In the genomic region with DNA sequence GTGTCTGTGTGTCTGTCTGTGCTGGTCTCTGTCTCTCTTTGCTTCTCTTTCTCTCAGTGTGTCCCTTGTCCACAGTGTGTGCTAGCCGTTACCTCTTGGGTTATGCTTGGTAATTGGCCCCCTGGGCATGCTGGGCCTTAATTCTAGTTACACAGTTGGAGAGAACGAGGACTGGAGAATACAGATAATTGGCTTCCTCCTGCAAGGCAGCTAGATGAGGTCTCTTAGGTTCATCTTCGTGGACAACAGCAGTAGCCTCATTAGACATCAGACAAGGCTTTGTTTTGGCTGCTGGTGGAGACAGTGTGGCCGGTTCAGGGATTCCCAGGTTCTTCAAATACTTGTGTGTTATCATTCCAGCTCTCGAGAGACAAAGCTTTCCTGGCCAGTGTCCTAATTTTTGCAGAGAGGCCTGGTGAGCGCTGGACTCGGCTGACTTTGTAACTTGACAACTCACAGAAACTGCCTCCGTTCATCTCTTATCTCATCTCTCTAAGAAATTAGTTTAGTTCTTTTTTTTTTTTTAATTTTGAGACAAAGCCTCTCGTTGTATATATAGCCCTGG, we compare ENCODE assay signal across 28 mouse cellular contexts. TPM values are rescaled to one million over a fixed set of nuclear protein-coding genes. Genes with fewer than 3 reads are reported as not detected.
A peak's percentile ranks its signal among the peaks of the same experiment; 100 is the strongest.
DNase-seq lines count a peak whose midpoint lies in the region; ATAC-seq and TF ChIP-seq lines count a peak whose summit lies in the region.
"Had no signal": no experiment of that assay in that cellular context is flagged by ENCODE, and none has a peak within 500 bp of the region (broad histone marks: within the 10 kb centered on the region; RNA-seq: fewer than 3 reads in every experiment).

No protein-coding gene starts in this region.

- no peaks in the 10 kb centered on the region for H3K27me3 ChIP-seq in heart, embryonic 10.5 days (ENCODE audit: insufficient read depth, poor library complexity, severe bottlenecking)
- H3K27me3 ChIP-seq in heart, embryonic 12.5 days (replicated peaks) = peaks cover 4% of the 10 kb centered on the region; the same call in 1 of the 2 replicates
- no peaks in the 10 kb centered on the region for H3K27me3 ChIP-seq in kidney, adult 2 months (replicated peaks; ENCODE audit: control insufficient read depth, insufficient read depth, low read length)
- no peaks in the 10 kb centered on the region for H3K27me3 ChIP-seq in midbrain, embryonic 13.5 days
- H3K27me3 ChIP-seq: hindbrain, embryonic 12.5 days; neural tube, embryonic 12.5 days had no signal

- H3K4me3 ChIP-seq in heart, embryonic 10.5 days = no peak overlapping the region
- H3K4me3 ChIP-seq in heart, embryonic 12.5 days = no peak overlapping the region
- H3K4me3 ChIP-seq in kidney, adult 2 months (ENCODE audit: insufficient read depth, low read depth, low read length) = no peak overlapping the region
- H3K4me3 ChIP-seq in midbrain, embryonic 13.5 days (replicated peaks) = no peak overlapping the region
- H3K4me3 ChIP-seq: heart, embryonic 15.5 days; hindbrain, embryonic 12.5 days; layer of hippocampus, adult 2 months; liver, embryonic 12.5 days; myocyte; neural tube, embryonic 12.5 days had no signal

- H3K9me3 ChIP-seq in heart, embryonic 10.5 days = no peaks in the 10 kb centered on the region
- no peaks in the 10 kb centered on the region for H3K9me3 ChIP-seq in heart, embryonic 12.5 days (replicated peaks)
- no peaks in the 10 kb centered on the region for H3K9me3 ChIP-seq in midbrain, embryonic 13.5 days
- H3K9me3 ChIP-seq: heart, embryonic 15.5 days; hindbrain, embryonic 12.5 days; liver, embryonic 12.5 days; neural tube, embryonic 12.5 days had no signal

- no peaks in the 10 kb centered on the region for H3K36me3 ChIP-seq in heart, embryonic 10.5 days
- H3K36me3 ChIP-seq in heart, embryonic 12.5 days = no peaks in the 10 kb centered on the region
- H3K36me3 ChIP-seq in kidney, adult 2 months (ENCODE audit: control insufficient read depth, insufficient read depth, low read length) = no peaks in the 10 kb centered on the region
- H3K36me3 ChIP-seq in midbrain, embryonic 13.5 days = no peaks in the 10 kb centered on the region
- H3K36me3 ChIP-seq: heart, embryonic 15.5 days; hindbrain, embryonic 12.5 days; liver, embryonic 12.5 days; neural tube, embryonic 12.5 days had no signal

- WGBS in heart, embryonic 10.5 days = 26% methylated on average over 9 of the region's 9 CpGs
- 23% methylated on average over 9 of the region's 9 CpGs for WGBS in heart, embryonic 12.5 days
- WGBS in kidney, adult 2 months = 79% methylated on average over 9 of the region's 9 CpGs
- 60% methylated on average over 9 of the region's 9 CpGs for WGBS in midbrain, embryonic 13.5 days

- intact Hi-C loops in heart, postnatal 10 days (cut with DNase I) = no loop called here

- DNase-seq in heart, embryonic 10.5 days (ENCODE audit: low spot score) = peak; percentile 52
- DNase-seq in MN1 (ENCODE audit: low spot score) = peak; percentile 63
- DNase-seq in brain, adult 2 months (ENCODE audit: low read depth, low spot score) = peak; percentile 25
- DNase-seq in heart, postnatal 10 days = peak; percentile 36 to 41
- DNase-seq in kidney, adult 8-10 months = no peak
- DNase-seq in kidney, adult 2 months = no peak
- DNase-seq: adrenal gland, postnatal 14 days; B cell, adult 2 months; cerebellum, adult 8-10 months; cerebellum, postnatal 25 days; forebrain, postnatal 0 days; kidney, postnatal 14 days; left cerebral cortex, postnatal 4 days; liver, postnatal 0 days; lung, postnatal 36 days; right cerebral cortex, postnatal 25 days; thymus, postnatal 14 days had no signal

- no peak for ATAC-seq in heart, embryonic 12.5 days (ENCODE audit: insufficient number of reproducible peaks, low FRiP score)
- no peak for ATAC-seq in midbrain, embryonic 13.5 days
- ATAC-seq: forebrain, postnatal 0 days; intestine, embryonic 16.5 days; liver, embryonic 12.5 days; liver, postnatal 0 days; Patski had no signal

- TF ChIP-seq POLR2A in kidney, adult 2 months (IDR thresholded peaks at IDR 0.05; ENCODE audit: low read depth, low read length) = no peak

- H3K4me2 ChIP-seq in heart, embryonic 12.5 days = no peak overlapping the region
- H3K4me2 ChIP-seq in midbrain, embryonic 13.5 days (replicated peaks) = no peak overlapping the region
- H3K4me2 ChIP-seq: heart, embryonic 15.5 days; hindbrain, embryonic 12.5 days; liver, embryonic 12.5 days; midbrain, embryonic 11.5 days; neural tube, embryonic 12.5 days had no signal

- H3K4me1 ChIP-seq in heart, embryonic 10.5 days = peaks cover 40% of the 10 kb centered on the region
- H3K4me1 ChIP-seq in heart, embryonic 12.5 days (replicated peaks) = peaks cover 44% of the 10 kb centered on the region
- H3K4me1 ChIP-seq in kidney, adult 2 months (ENCODE audit: control insufficient read depth, insufficient read depth, low read length) = no peaks in the 10 kb centered on the region
- H3K4me1 ChIP-seq in midbrain, embryonic 13.5 days (replicated peaks) = no peaks in the 10 kb centered on the region
- H3K4me1 ChIP-seq: liver, embryonic 12.5 days; neural tube, embryonic 12.5 days had no signal

- H3K27ac ChIP-seq in heart, embryonic 10.5 days = peak overlapping the region; percentile 1; the same call in 1 of the 2 replicates
- H3K27ac ChIP-seq in heart, embryonic 12.5 days (ENCODE audit: poor library complexity, severe bottlenecking) = no peak overlapping the region
- no peak overlapping the region for H3K27ac ChIP-seq in kidney, adult 2 months (ENCODE audit: insufficient read depth, low read depth, low read length)
- H3K27ac ChIP-seq in midbrain, embryonic 13.5 days = no peak overlapping the region
- H3K27ac ChIP-seq: heart, embryonic 15.5 days; hindbrain, embryonic 12.5 days; layer of hippocampus, adult 2 months; liver, embryonic 12.5 days; neural tube, embryonic 12.5 days had no signal

- TF ChIP-seq CTCF in kidney, adult 2 months (conservative IDR thresholded peaks at IDR 0.05; ENCODE audit: insufficient read depth, insufficient read length, low read depth, low read length) = no peak

- H3K9ac ChIP-seq in heart, embryonic 12.5 days = no peak overlapping the region
- no peak overlapping the region for H3K9ac ChIP-seq in midbrain, embryonic 13.5 days (replicated peaks)
- H3K9ac ChIP-seq: forebrain, postnatal 0 days; heart, embryonic 15.5 days; hindbrain, embryonic 12.5 days; liver, embryonic 12.5 days; liver, postnatal 0 days; neural tube, embryonic 12.5 days had no signal

RNA-seq across cellular contexts. Expression of gene Efr3b, which starts 12.2 kb away (rescaled TPM):
- polyA plus RNA-seq in heart, embryonic 10.5 days (2016; fragmentation: Nextera tagmentation; extraction: Ambion mirVana) = 9.9 and 16.0 TPM in 2 replicates
- 13.5 and 13.8 TPM in 2 replicates for polyA plus RNA-seq in heart, embryonic 12.5 days (2016; fragmentation: Nextera tagmentation; extraction: Ambion mirVana)
- total RNA-seq in heart, postnatal 10 days (2021) = 10 to 100 TPM in 1 of 2 experiments, 1 to 10 TPM in 1; 9.8 to 15.8 TPM
- polyA plus RNA-seq in kidney, adult 2 months (2012; rRNA removed) = 1.6 and 2.1 TPM in 2 replicates
- 37.9 and 41.5 TPM in 2 replicates for polyA plus RNA-seq in midbrain, embryonic 13.5 days (2015; fragmentation: Nextera tagmentation; extraction: Ambion mirVana)

RNA-seq across cellular contexts. Expression of gene Dnajc27, which starts 31.4 kb away (rescaled TPM):
- 8.2 and 11.0 TPM in 2 replicates for polyA plus RNA-seq in heart, embryonic 10.5 days (2016; fragmentation: Nextera tagmentation; extraction: Ambion mirVana)
- 10.1 and 10.6 TPM in 2 replicates for polyA plus RNA-seq in heart, embryonic 12.5 days (2016; fragmentation: Nextera tagmentation; extraction: Ambion mirVana)
- 1 to 10 TPM; 6.8 to 7.3 TPM for total RNA-seq in heart, postnatal 10 days (2021)
- 3.8 and 4.3 TPM in 2 replicates for polyA plus RNA-seq in kidney, adult 2 months (2012; rRNA removed)
- 15.0 and 15.4 TPM in 2 replicates for polyA plus RNA-seq in midbrain, embryonic 13.5 days (2015; fragmentation: Nextera tagmentation; extraction: Ambion mirVana)

Comparison
In these comparisons a context has a peak if more than half of its experiments do, and no peak if none do; other contexts are left out.
1. DNase-seq: peak in heart, embryonic 10.5 days (single experiment), MN1 (single experiment), brain, adult 2 months (single experiment) and heart, postnatal 10 days (2 of 2); none in kidney, adult 8-10 months (0 of 2) and kidney, adult 2 months (single experiment).